Mouse (Mus musculus) frontal cortex, postnatal 10 days (tissue): ENCODE measurements around the gene Tbx15.

Experiments used
- DNase-seq, 2 experiments: peaks; one replicate each; pipeline ENCODE4 v3.0.0; 2022; ENCODE audit warnings: low spot score in 2 of 2, mixed read lengths in 1 of 2

Tbx15 gene

DNA sequence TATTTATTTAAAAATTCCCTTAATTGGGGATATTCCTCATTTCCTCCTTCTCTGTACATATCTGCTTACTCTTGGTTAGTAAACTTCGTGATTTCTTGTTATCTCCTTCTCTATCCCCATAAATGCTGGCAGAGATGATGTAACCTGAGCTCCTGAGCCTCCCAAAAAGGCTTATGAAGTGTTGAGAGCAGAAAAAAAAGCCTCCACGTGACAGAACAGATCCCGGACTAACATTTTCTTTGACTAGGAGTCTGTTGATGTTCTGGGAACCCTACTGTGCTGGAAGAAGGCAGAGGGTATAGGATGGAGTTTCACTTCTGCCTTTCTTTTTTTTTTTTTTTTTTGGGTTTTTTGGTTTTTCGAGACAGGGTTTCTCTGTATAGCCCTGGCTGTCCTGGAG, 146.9 kb downstream of the Tbx15 start:
- DNase-seq: no peak
